Mouse (Mus musculus): ENCODE data around the gene Fgfbp3.
"Not testable (repeated sequence)": the region's sequence is repeated elsewhere in the genome, so short reads cannot be mapped to it uniquely, and the experiment has no call there.

Fgfbp3 gene

GRCm38 (mm10) chr19:36919466-36919865 is at the start of gene Fgfbp3:
Gene Fgfbp3 (minus strand): TSS chr19:36919615.
- DNase-seq (ENCODE audit: low spot score) = no peak

GRCm38 (mm10) chr19:36962544-36963260 is 43.3 kb upstream of the Fgfbp3 start:
- DNase-seq (ENCODE audit: low spot score) = not testable (repeated sequence)

GRCm38 (mm10) chr19:36961320-36961719 is 41.9 kb upstream of the Fgfbp3 start:
- no peak for DNase-seq (ENCODE audit: low spot score)

GRCm38 (mm10) chr19:36958331-36958730 is 38.9 kb upstream of the Fgfbp3 start:
- DNase-seq (ENCODE audit: low spot score) = no peak

GRCm38 (mm10) chr19:36953637-36954206 is 34.3 kb upstream of the Fgfbp3 start:
- DNase-seq (ENCODE audit: low spot score) = no peak

GRCm38 (mm10) chr19:36940064-36940463 is 20.6 kb upstream of the Fgfbp3 start:
- DNase-seq (ENCODE audit: low spot score) = no peak

- no peak for DNase-seq (ENCODE audit: low spot score)
Measured at GRCm38 (mm10) chr19:36938008-36938407, 18.6 kb upstream of the Fgfbp3 start.

GRCm38 (mm10) chr19:36936285-36936684 is 16.9 kb upstream of the Fgfbp3 start:
- no peak for DNase-seq (ENCODE audit: low spot score)

- DNase-seq (ENCODE audit: low spot score) = no peak
Measured at GRCm38 (mm10) chr19:36932613-36933012, 13.2 kb upstream of the Fgfbp3 start.

- DNase-seq (ENCODE audit: low spot score) = no peak
Measured at GRCm38 (mm10) chr19:36932097-36932496, 12.7 kb upstream of the Fgfbp3 start.

- no peak for DNase-seq (ENCODE audit: low spot score)
Measured at GRCm38 (mm10) chr19:36929816-36930215, 10.4 kb upstream of the Fgfbp3 start.

- DNase-seq (ENCODE audit: low spot score) = no peak
Measured at GRCm38 (mm10) chr19:36927800-36928361, 8.5 kb upstream of the Fgfbp3 start.

- DNase-seq (ENCODE audit: low spot score) = no peak
Measured at GRCm38 (mm10) chr19:36926553-36927236, 7.3 kb upstream of the Fgfbp3 start.

GRCm38 (mm10) chr19:36925671-36926552 is 6.5 kb upstream of the Fgfbp3 start, which contains the start of gene Btaf1:
Gene Btaf1 (plus strand): TSS chr19:36926079.
- peak; percentile 65 for DNase-seq (ENCODE audit: low spot score)

GRCm38 (mm10) chr19:36922936-36923335 is 3.5 kb upstream of the Fgfbp3 start:
- DNase-seq (ENCODE audit: low spot score) = no peak

- DNase-seq (ENCODE audit: low spot score) = no peak
Measured at GRCm38 (mm10) chr19:36922015-36922414, 2.6 kb upstream of the Fgfbp3 start.

GRCm38 (mm10) chr19:36918441-36919301 is 744 bp downstream of the Fgfbp3 start:
- DNase-seq (ENCODE audit: low spot score) = peak; percentile 62

- DNase-seq (ENCODE audit: low spot score) = no peak
Measured at GRCm38 (mm10) chr19:36916876-36917389, 2.5 kb downstream of the Fgfbp3 start.

- DNase-seq (ENCODE audit: low spot score) = no peak
Measured at GRCm38 (mm10) chr19:36916206-36916605, 3.2 kb downstream of the Fgfbp3 start.

- no peak for DNase-seq (ENCODE audit: low spot score)
Measured at GRCm38 (mm10) chr19:36913064-36913463, 6.4 kb downstream of the Fgfbp3 start.
